Mouse (Mus musculus): ENCODE results near the gene Rabepk. TPM values are rescaled to one million over a fixed set of nuclear protein-coding genes. Genes with fewer than 3 reads are reported as not detected.
"Not testable (repeated sequence)": the region's sequence is repeated elsewhere in the genome, so short reads cannot be mapped to it uniquely, and the experiment has no call there.

Gene Rabepk
- polyA plus RNA-seq, 1 experiment from 2014 or later: 38.9 TPM

DNA sequence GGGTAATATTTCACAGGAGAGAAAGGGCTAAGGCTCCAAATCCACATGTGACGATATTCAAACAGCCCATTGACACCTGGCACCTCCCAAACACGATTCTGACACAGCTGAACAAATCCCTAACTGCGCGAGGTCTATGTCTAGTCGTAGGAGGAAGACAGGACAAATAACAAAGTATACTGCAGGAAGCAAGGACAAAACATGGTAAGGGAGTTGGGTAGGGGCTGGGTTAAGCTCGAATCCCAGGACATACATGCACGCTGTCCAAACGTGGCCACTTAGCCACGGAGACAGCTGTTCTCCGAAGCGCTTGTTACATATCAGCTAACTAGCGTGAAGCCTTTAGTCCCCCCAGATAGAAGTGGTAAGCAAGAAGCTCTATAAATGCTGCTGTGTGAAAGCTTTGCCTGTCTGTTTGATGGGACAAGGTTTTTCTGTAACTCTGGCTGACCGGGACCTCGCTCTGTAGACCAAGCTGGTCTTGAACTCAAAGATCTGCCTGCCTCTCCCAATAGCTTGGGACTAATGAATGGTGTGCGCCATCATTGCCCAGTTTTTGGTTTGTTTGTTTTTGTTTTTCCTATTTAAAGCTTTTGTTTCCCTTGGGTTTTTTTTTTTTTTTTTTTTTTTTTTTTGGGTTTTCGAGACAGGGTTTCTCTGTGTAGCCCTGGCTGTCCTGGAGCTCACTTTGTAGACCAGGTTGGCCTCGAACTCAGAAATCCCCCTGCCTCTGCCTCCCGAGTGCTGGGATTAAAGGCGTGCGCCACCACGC, 26.9 kb upstream of the Rabepk start:
- H3K9ac ChIP-seq: peak overlapping the region; percentile 98
- H3K9me3 ChIP-seq (replicated peaks): no peaks in the 10 kb centered on the region
- peak overlapping the region; percentile 96 for H3K4me3 ChIP-seq (replicated peaks)
- peak overlapping the region; percentile 84 for H3K4me2 ChIP-seq (replicated peaks)
- peak overlapping the region; percentile 81 for H3K27ac ChIP-seq (replicated peaks)
- WGBS: 35% methylated on average over 20 of the region's 21 CpGs
- ATAC-seq (ENCODE audit: insufficient number of reproducible peaks, low FRiP score, low TSS enrichment, low read depth): 0 out of 2 replicates have a peak, but pooled peaks have one; percentile 19
- H3K4me1 ChIP-seq: peaks cover 13% of the 10 kb centered on the region
- peaks cover 7% of the 10 kb centered on the region; the same call in 1 of the 2 replicates for H3K36me3 ChIP-seq
- no peaks in the 10 kb centered on the region for H3K27me3 ChIP-seq

DNA sequence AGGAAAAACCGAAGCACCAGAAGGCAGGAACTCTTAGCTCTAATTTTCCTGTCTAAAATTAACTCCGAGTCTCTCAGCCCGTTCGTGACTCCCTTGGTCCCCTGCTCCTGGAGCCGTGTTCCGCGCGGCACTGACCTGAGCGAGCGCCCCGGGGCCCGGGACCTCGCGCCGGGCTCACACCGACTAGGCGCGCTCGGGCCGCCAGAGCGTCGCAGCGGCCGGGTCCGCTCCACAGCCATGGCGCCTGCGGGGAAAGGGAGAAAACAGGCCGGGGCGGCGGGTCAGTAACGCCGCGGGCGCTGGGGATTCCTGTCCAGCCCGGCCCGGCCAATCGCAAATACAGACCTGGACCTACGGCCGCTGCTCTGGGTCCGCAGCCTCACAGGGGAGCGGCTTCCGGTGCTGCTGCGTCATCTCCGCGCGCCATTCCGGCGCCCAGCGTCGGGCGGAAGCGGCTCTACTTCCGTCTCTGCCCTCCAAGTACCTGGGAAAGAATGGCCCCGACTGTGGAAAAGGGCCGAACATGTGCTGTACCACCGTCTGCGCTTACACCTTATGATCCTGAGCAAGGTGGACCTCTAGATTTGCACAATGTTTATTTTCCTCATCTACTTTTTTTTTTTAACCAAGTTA, 26.2 kb upstream of the Rabepk start, which contains the start of gene Fbxw2:
Fbxw2 (minus strand) TSS at position 485 of the 633 bp plus-strand sequence.
- peaks cover 13% of the 10 kb centered on the region for H3K4me1 ChIP-seq
- H3K9ac ChIP-seq: peak within 1 kb of the TSS; percentile 98
- H3K9me3 ChIP-seq (replicated peaks): no peaks in the 10 kb centered on the region
- H3K27ac ChIP-seq (replicated peaks): peak within 1 kb of the TSS; percentile 81
- H3K4me2 ChIP-seq (replicated peaks): peak within 1 kb of the TSS; percentile 84
- peak within 1 kb of the TSS; percentile 96 for H3K4me3 ChIP-seq (replicated peaks)
- no peaks in the 10 kb centered on the region for H3K27me3 ChIP-seq
- under 1% methylated on average over 57 of the region's 57 CpGs for WGBS
- ATAC-seq (ENCODE audit: insufficient number of reproducible peaks, low FRiP score, low TSS enrichment, low read depth): peak; percentile 96
- H3K36me3 ChIP-seq: peaks cover 12% of the 10 kb centered on the region

DNA sequence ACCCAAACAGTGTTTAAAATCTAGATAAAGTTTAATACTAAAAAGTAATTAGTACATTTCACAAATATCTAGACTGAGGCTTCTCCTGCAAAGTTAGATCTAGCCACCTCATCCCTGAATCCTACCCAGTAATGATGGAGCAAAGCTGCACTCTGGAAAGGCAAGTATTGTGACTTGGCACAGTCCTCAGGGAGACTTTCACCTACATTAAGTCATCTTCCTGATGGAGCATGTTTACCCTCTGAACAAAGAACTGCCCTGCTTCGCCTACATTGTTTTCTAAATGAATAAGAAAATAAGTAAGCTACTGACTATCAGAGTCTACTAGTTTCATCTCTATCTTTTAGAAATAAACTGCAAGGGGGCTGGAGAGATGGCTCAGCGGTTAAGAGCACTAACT, 18.8 kb upstream of the Rabepk start:
- 95% methylated on average over 2 of the region's 2 CpGs for WGBS
- Histone ChIP-seq H3K4me1 (no peaks in the 10 kb centered on the region), H3K4me3 (replicated peaks) (no peak overlapping the region), H3K27ac (replicated peaks) (no peak overlapping the region), H3K27me3 (no peaks in the 10 kb centered on the region), H3K9me3 (replicated peaks) (no peaks in the 10 kb centered on the region), H3K36me3 (peaks cover 55% of the 10 kb centered on the region), H3K4me2 (replicated peaks) (no peak overlapping the region), H3K9ac (no peak overlapping the region)
- no peak for ATAC-seq (ENCODE audit: insufficient number of reproducible peaks, low FRiP score, low TSS enrichment, low read depth)

DNA sequence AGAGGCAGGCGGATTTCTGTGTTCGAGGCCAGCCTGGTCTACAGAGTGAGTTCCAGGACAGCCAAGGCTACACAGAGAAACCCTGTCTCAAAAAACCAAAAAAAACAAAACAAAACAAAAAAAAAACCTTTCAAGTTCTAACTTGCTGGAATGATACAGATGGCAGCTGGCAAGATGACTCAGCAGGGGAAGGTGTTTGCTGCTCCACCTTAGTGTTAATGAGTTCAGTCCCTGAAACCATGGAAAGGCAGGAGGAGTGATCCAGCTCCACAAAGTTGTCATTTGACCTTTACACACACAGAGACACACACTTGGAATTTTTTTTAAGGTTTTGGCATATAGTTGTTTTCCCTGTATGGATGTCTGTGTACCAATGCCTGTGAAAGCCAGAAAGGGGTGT, 16.2 kb upstream of the Rabepk start:
- 98% methylated on average over 2 of the region's 2 CpGs for WGBS
- H3K36me3 ChIP-seq: peaks cover 65% of the 10 kb centered on the region
- not testable (repeated sequence) for H3K4me2 ChIP-seq (replicated peaks); H3K9ac ChIP-seq; H3K9me3 ChIP-seq (replicated peaks); H3K27me3 ChIP-seq; H3K27ac ChIP-seq (replicated peaks); H3K4me3 ChIP-seq (replicated peaks); H3K4me1 ChIP-seq; ATAC-seq (ENCODE audit: insufficient number of reproducible peaks, low FRiP score, low TSS enrichment, low read depth)

DNA sequence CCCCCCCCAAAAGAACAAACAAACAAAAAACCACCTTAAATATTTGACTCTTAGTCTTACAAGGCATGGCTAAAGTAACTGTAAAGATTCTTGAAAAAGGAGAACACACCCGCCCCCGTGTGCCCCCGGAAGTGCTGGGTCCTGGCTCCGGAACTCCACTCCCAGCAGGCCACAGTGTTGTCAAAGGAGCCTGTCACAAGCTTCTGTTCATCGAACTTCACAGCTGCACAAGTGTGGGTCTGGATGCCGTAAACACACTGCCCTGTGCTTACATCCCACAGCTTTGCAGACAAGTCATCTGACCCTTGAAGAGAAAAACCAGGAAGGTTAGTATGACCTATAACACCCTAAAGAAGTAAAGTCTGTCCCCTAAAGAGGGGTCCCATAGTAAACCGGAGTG, 13.0 kb upstream of the Rabepk start:
- no peak overlapping the region for H3K4me3 ChIP-seq (replicated peaks)
- H3K4me2 ChIP-seq (replicated peaks): no peak overlapping the region
- no peaks in the 10 kb centered on the region for H3K9me3 ChIP-seq (replicated peaks)
- no peaks in the 10 kb centered on the region for H3K27me3 ChIP-seq
- H3K4me1 ChIP-seq: no peaks in the 10 kb centered on the region
- no peak overlapping the region for H3K9ac ChIP-seq
- 84% methylated on average over 7 of the region's 7 CpGs for WGBS
- peaks cover 72% of the 10 kb centered on the region for H3K36me3 ChIP-seq
- no peak for ATAC-seq (ENCODE audit: insufficient number of reproducible peaks, low FRiP score, low TSS enrichment, low read depth)
- H3K27ac ChIP-seq (replicated peaks): no peak overlapping the region

DNA sequence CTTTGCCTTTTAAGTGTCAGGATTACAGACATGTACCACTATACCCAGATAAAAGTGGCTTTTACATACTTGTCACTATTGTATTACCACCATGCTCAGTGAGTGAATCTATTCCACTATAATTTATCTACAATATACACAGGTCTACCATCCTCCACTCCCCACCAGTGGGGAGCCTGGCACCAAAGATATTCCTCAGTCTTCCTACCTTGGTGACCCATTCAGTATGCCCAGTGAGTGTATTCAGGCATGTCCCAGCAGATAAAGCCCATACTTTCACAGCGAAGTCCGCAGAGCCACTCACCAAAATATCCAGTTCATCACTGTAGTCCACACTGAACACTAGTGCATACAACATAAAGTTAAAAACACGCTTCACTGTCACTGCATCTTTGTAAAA, 11.1 kb upstream of the Rabepk start:
- no peak overlapping the region for H3K27ac ChIP-seq (replicated peaks)
- H3K4me3 ChIP-seq (replicated peaks): no peak overlapping the region
- H3K36me3 ChIP-seq: peaks cover 73% of the 10 kb centered on the region
- H3K4me2 ChIP-seq (replicated peaks): no peak overlapping the region
- no peaks in the 10 kb centered on the region for H3K9me3 ChIP-seq (replicated peaks)
- no peaks in the 10 kb centered on the region for H3K27me3 ChIP-seq
- no peak overlapping the region for H3K9ac ChIP-seq
- no peak for ATAC-seq (ENCODE audit: insufficient number of reproducible peaks, low FRiP score, low TSS enrichment, low read depth)
- WGBS: 93% methylated on average over 3 of the region's 3 CpGs
- no peaks in the 10 kb centered on the region for H3K4me1 ChIP-seq

DNA sequence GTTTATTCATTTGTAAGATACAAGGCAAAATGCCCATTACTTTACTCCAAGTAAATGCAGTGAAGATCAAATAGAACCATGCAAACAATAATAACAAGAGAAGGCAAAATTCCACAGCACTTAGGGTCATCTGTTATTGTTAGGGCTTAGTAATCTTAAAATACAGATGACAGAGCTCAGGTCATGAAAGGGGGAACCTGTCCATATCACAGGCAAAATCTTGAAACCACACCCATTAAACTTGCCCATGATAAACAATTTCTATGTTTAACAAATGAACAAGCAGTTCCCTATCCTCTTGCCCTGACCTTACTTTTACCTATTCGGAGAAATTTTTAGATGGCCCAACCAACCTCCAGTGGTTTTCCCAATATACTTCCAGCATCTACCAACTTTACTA, 9.9 kb upstream of the Rabepk start:
- Histone ChIP-seq H3K4me1 (0 out of 2 replicates have a peak, but pooled peaks cover 3% of the 10 kb centered on the region), H3K36me3 (peaks cover 70% of the 10 kb centered on the region), H3K4me3 (replicated peaks) (no peak overlapping the region), H3K4me2 (replicated peaks) (no peak overlapping the region), H3K9ac (no peak overlapping the region), H3K9me3 (replicated peaks) (no peaks in the 10 kb centered on the region), H3K27ac (replicated peaks) (no peak overlapping the region), H3K27me3 (no peaks in the 10 kb centered on the region)
- ATAC-seq (ENCODE audit: insufficient number of reproducible peaks, low FRiP score, low TSS enrichment, low read depth): no peak
- WGBS: 90% methylated on average over 1 of the region's 1 CpGs

DNA sequence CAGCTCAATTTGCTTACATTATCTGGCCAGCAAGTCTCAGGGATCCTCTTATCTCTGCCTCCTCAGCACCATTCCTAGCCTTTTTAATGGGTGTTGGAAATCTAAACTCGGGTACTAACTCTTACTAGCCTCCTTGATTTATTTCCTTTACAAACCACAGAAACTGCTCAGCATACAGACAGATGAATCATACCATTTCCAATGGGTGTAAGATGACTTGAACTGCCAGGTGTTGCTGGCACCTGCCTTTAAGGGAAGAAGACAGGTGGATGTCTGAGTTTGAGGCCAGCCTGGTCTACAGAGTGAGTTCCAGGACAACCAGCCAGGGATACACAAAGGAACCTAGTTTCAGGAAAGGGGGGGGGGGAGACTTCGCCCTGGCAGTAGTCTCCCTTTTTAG, 8.3 kb upstream of the Rabepk start:
- H3K4me1 ChIP-seq: peaks cover 11% of the 10 kb centered on the region
- no peaks in the 10 kb centered on the region for H3K9me3 ChIP-seq (replicated peaks)
- ATAC-seq (ENCODE audit: insufficient number of reproducible peaks, low FRiP score, low TSS enrichment, low read depth): no peak
- H3K36me3 ChIP-seq: peaks cover 58% of the 10 kb centered on the region
- no peak overlapping the region for H3K4me3 ChIP-seq (replicated peaks)
- H3K9ac ChIP-seq: no peak overlapping the region
- H3K4me2 ChIP-seq (replicated peaks): no peak overlapping the region
- WGBS: 82% methylated on average over 2 of the region's 2 CpGs
- no peaks in the 10 kb centered on the region for H3K27me3 ChIP-seq
- no peak overlapping the region for H3K27ac ChIP-seq (replicated peaks)

DNA sequence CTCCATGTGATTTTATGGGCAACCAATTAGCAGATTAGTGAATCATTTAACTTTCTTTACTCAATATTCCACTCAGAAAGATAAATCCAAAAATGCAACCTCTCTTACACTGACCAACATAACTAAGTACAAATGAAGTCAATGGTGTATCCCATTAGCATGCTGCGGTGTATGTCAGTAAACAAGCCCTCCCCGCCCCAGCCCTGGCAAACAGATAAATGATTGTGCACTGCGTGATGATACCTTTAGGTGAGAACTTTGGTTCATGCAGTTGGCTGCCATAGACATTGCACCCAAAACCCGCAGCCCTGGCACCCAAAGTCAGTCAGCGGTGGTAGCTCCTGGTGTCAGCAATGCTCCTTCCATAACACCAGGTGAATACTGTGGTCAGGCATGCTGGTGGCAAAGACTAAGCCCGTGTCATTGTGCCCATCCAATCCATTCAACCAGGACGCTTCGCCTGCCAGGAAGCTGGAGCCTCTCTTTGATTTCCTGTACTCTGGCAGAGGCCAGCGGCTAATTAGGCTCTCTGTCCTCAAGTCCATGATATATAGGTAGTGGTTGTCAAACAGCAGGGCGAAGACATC, 5.7 kb upstream of the Rabepk start:
- Histone ChIP-seq H3K4me2 (replicated peaks) (no peak overlapping the region), H3K9ac (no peak overlapping the region), H3K9me3 (replicated peaks) (no peaks in the 10 kb centered on the region), H3K27ac (replicated peaks) (no peak overlapping the region), H3K36me3 (peaks cover 35% of the 10 kb centered on the region), H3K4me1 (peaks cover 12% of the 10 kb centered on the region), H3K4me3 (replicated peaks) (no peak overlapping the region), H3K27me3 (no peaks in the 10 kb centered on the region)
- WGBS: 95% methylated on average over 10 of the region's 10 CpGs
- no peak for ATAC-seq (ENCODE audit: insufficient number of reproducible peaks, low FRiP score, low TSS enrichment, low read depth)

DNA sequence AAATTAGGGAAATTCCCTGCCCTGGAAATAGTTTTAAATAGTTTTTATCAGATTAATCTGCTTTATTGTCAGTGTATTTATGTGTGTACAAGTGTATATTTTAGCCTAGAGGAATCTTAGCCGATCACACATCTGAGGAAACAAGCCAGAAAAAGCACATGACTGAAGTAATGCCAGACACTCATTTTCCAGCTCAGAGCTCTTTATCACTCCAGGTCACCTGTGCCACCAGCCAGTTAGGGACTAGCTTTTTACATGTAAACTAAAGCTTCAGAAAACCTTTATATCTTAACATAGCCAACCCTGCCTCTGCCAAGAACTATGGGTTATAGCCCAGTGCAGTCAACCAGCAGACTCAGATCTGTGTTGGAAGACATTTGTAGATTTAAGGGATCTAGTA, 5.1 kb upstream of the Rabepk start:
- no peak for ATAC-seq (ENCODE audit: insufficient number of reproducible peaks, low FRiP score, low TSS enrichment, low read depth)
- peaks cover 32% of the 10 kb centered on the region for H3K36me3 ChIP-seq
- peaks cover 18% of the 10 kb centered on the region for H3K4me1 ChIP-seq
- 62% methylated on average over 1 of the region's 1 CpGs for WGBS
- no peak overlapping the region for H3K4me3 ChIP-seq (replicated peaks)
- no peaks in the 10 kb centered on the region for H3K27me3 ChIP-seq
- H3K27ac ChIP-seq (replicated peaks): no peak overlapping the region
- H3K9me3 ChIP-seq (replicated peaks): no peaks in the 10 kb centered on the region
- no peak overlapping the region for H3K4me2 ChIP-seq (replicated peaks)
- no peak overlapping the region for H3K9ac ChIP-seq

DNA sequence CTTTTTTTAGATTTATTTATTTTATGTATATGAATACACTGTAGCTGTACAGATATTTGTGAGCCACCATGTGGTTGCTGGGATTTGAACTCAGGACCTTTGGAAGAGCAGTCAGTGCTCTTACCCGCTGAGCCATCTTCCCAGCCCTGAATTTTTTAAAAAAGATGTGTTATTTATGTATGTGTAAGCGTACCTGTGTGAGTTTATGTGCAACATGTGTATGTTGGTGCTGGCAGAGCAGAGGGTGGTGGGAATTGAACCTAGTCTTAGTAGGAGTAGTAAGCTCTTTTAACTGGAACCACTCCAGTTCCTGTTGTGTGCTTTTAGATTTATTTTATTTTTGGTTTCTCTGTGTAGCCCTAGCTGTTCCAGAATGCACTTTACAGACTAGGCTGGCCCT, 4.5 kb upstream of the Rabepk start:
- peaks cover 27% of the 10 kb centered on the region for H3K36me3 ChIP-seq
- no peak overlapping the region for H3K9ac ChIP-seq
- WGBS: 93% methylated on average over 2 of the region's 2 CpGs
- no peak for ATAC-seq (ENCODE audit: insufficient number of reproducible peaks, low FRiP score, low TSS enrichment, low read depth)
- H3K4me2 ChIP-seq (replicated peaks): peak overlapping the region; percentile 42; the same call in 1 of the 2 replicates
- no peak overlapping the region for H3K4me3 ChIP-seq (replicated peaks)
- H3K9me3 ChIP-seq (replicated peaks): no peaks in the 10 kb centered on the region
- H3K4me1 ChIP-seq: peaks cover 20% of the 10 kb centered on the region
- H3K27me3 ChIP-seq: no peaks in the 10 kb centered on the region
- H3K27ac ChIP-seq (replicated peaks): no peak overlapping the region

All from embryonic facial prominence, embryonic 15.5 days (tissue).